26 mouse cellular contexts compared by ENCODE assay signal in the genomic region with DNA sequence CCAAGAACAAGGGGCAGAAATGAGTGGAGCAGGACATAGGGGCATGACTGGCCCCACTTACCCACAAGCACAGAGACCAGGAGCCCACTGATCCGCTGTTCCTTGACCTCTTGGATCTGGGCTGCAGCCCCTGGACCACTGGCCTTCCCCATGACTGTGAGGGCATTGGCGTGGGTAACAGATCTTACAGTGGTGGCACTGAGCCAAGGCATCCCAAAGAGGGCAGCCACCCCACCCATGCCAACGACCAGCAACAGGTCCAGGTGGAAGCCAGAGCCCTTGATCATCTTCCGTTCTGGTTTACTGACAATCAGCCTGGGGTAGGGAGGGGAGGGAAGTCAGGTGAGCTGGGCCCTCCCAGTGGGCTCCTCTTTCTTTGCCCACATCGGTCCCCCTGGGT. TPM values are rescaled to one million over a fixed set of nuclear protein-coding genes. Genes with fewer than 3 reads are reported as not detected.
DNase-seq lines count a peak whose midpoint lies in the region; ATAC-seq and TF ChIP-seq lines count a peak whose summit lies in the region.
"Had no signal": no experiment of that assay in that cellular context is flagged by ENCODE, and none has a peak within 500 bp of the region (broad histone marks: within the 10 kb centered on the region; RNA-seq: fewer than 3 reads in every experiment).

No protein-coding gene starts in this region.

- ATAC-seq in forebrain, embryonic 11.5 days (replicated peaks; ENCODE audit: low FRiP score), result no peak
- no peak for ATAC-seq in forebrain, embryonic 14.5 days
- ATAC-seq in lung, embryonic 15.5 days (ENCODE audit: borderline replicate concordance, extremely low read depth, low FRiP score, low TSS enrichment), result 0 out of 2 replicates have a peak, but pooled peaks have one; percentile 30
- ATAC-seq: forebrain, embryonic 16.5 days; intestine, embryonic 16.5 days; midbrain, embryonic 13.5 days had no signal

- H3K9ac ChIP-seq in forebrain, embryonic 11.5 days (ENCODE audit: low read length), result no peak overlapping the region
- H3K9ac ChIP-seq in forebrain, embryonic 14.5 days (ENCODE audit: low read length), result no peak overlapping the region
- H3K9ac ChIP-seq in lung, embryonic 15.5 days, result no peak overlapping the region
- H3K9ac ChIP-seq: embryonic facial prominence, embryonic 15.5 days; hindbrain, embryonic 13.5 days; liver, embryonic 14.5 days; midbrain, embryonic 13.5 days; neural tube, embryonic 13.5 days had no signal

- TF ChIP-seq POLR2A in lung, adult 2 months (IDR thresholded peaks at IDR 0.05; ENCODE audit: borderline replicate concordance, extremely low read depth, low read depth, low read length), result no peak

- no peak for TF ChIP-seq CTCF in lung, adult 2 months (IDR thresholded peaks at IDR 0.05; ENCODE audit: insufficient read depth, low read length)

- H3K27me3 ChIP-seq in forebrain, embryonic 11.5 days (ENCODE audit: control insufficient read depth, insufficient read depth, low read length), result no peaks in the 10 kb centered on the region
- no peaks in the 10 kb centered on the region for H3K27me3 ChIP-seq in forebrain, embryonic 14.5 days (replicated peaks; ENCODE audit: control insufficient read depth, insufficient read depth, low read length)
- peaks cover 9% of the 10 kb centered on the region; the same call in 1 of the 2 replicates for H3K27me3 ChIP-seq in lung, embryonic 15.5 days
- H3K27me3 ChIP-seq: midbrain, embryonic 13.5 days had no signal

- no peak overlapping the region for H3K4me2 ChIP-seq in forebrain, embryonic 11.5 days (ENCODE audit: low read depth, low read length, severe bottlenecking)
- H3K4me2 ChIP-seq in forebrain, embryonic 14.5 days (ENCODE audit: low read length), result no peak overlapping the region
- no peak overlapping the region for H3K4me2 ChIP-seq in lung, embryonic 15.5 days
- H3K4me2 ChIP-seq: embryonic facial prominence, embryonic 15.5 days; hindbrain, embryonic 13.5 days; midbrain, embryonic 13.5 days; neural tube, embryonic 13.5 days had no signal

- H3K4me3 ChIP-seq in forebrain, embryonic 11.5 days (ENCODE audit: low read depth, low read length), result no peak overlapping the region
- H3K4me3 ChIP-seq in forebrain, embryonic 14.5 days (ENCODE audit: low read depth, low read length), result no peak overlapping the region
- no peak overlapping the region for H3K4me3 ChIP-seq in lung, embryonic 15.5 days
- H3K4me3 ChIP-seq in lung, adult 2 months (replicated peaks; ENCODE audit: extremely low read depth, low read depth, low read length), result no peak overlapping the region
- H3K4me3 ChIP-seq: embryonic facial prominence, embryonic 10.5 days; embryonic facial prominence, embryonic 15.5 days; hindbrain, embryonic 13.5 days; midbrain, embryonic 13.5 days; neural tube, embryonic 13.5 days had no signal

- DNase-seq in cerebellum, adult 11-12 months, result peak; percentile 59
- DNase-seq in cerebellum, postnatal 36 days, result no peak
- DNase-seq in forebrain, embryonic 11.5 days (ENCODE audit: low spot score), result peak; percentile 40
- no peak for DNase-seq in forebrain, embryonic 14.5 days (ENCODE audit: low spot score)
- no peak for DNase-seq in lung, adult 2 months
- DNase-seq in urinary bladder, postnatal 10 days (ENCODE audit: low spot score), result no peak
- DNase-seq: adrenal gland, adult 8-10 months; heart, postnatal 36 days; kidney, adult 9 months; kidney, postnatal 10 days; lung, postnatal 10 days; right cerebral cortex, postnatal 4 days; thymus, adult 2 months; thymus, postnatal 36 days had no signal

- no peak overlapping the region for H3K27ac ChIP-seq in forebrain, embryonic 11.5 days (ENCODE audit: low read depth, low read length)
- H3K27ac ChIP-seq in forebrain, embryonic 14.5 days (ENCODE audit: low read depth, low read length), result no peak overlapping the region
- no peak overlapping the region for H3K27ac ChIP-seq in lung, embryonic 15.5 days
- H3K27ac ChIP-seq: embryonic facial prominence, embryonic 10.5 days; embryonic facial prominence, embryonic 15.5 days; hindbrain, embryonic 13.5 days; macrophage; midbrain, embryonic 13.5 days; neural tube, embryonic 13.5 days; stomach, postnatal 0 days had no signal

- whole genome bisulfite sequencing in forebrain, embryonic 11.5 days, result 59% methylated on average over 5 of the region's 5 CpGs
- WGBS in forebrain, embryonic 14.5 days, result 43% methylated on average over 5 of the region's 5 CpGs
- 45% methylated on average over 5 of the region's 5 CpGs for WGBS in lung, embryonic 15.5 days
- WGBS in lung, adult 2 months, result 39% methylated on average over 5 of the region's 5 CpGs

- no peaks in the 10 kb centered on the region for H3K36me3 ChIP-seq in forebrain, embryonic 11.5 days (ENCODE audit: control insufficient read depth, insufficient read depth, low read length)
- H3K36me3 ChIP-seq in forebrain, embryonic 14.5 days (ENCODE audit: control insufficient read depth, insufficient read depth, low read length), result no peaks in the 10 kb centered on the region
- H3K36me3 ChIP-seq in lung, embryonic 15.5 days, result no peaks in the 10 kb centered on the region
- H3K36me3 ChIP-seq: embryonic facial prominence, embryonic 10.5 days; embryonic facial prominence, embryonic 15.5 days; G1E; hindbrain, embryonic 13.5 days; midbrain, embryonic 13.5 days; neural tube, embryonic 13.5 days had no signal

- H3K9me3 ChIP-seq in forebrain, embryonic 11.5 days (ENCODE audit: control insufficient read depth, low read length), result no peaks in the 10 kb centered on the region
- H3K9me3 ChIP-seq in forebrain, embryonic 14.5 days (replicated peaks; ENCODE audit: control insufficient read depth, low read length), result no peaks in the 10 kb centered on the region
- H3K9me3 ChIP-seq in lung, embryonic 15.5 days, result no peaks in the 10 kb centered on the region
- H3K9me3 ChIP-seq: embryonic facial prominence, embryonic 10.5 days; embryonic facial prominence, embryonic 15.5 days; G1E; hindbrain, embryonic 13.5 days; midbrain, embryonic 13.5 days; neural tube, embryonic 13.5 days had no signal

- no peaks in the 10 kb centered on the region for H3K4me1 ChIP-seq in forebrain, embryonic 11.5 days (replicated peaks; ENCODE audit: control insufficient read depth, insufficient read depth, low read length)
- no peaks in the 10 kb centered on the region for H3K4me1 ChIP-seq in forebrain, embryonic 14.5 days (ENCODE audit: control insufficient read depth, insufficient read depth, low read length)
- H3K4me1 ChIP-seq in lung, embryonic 15.5 days, result no peaks in the 10 kb centered on the region
- no peaks in the 10 kb centered on the region for H3K4me1 ChIP-seq in lung, adult 2 months (ENCODE audit: control insufficient read depth, insufficient read depth, low read length)
- H3K4me1 ChIP-seq: embryonic facial prominence, embryonic 10.5 days; embryonic facial prominence, embryonic 15.5 days; hindbrain, embryonic 13.5 days; midbrain, embryonic 13.5 days; neural tube, embryonic 13.5 days had no signal

RNA-seq across cellular contexts. Expression of a gene that starts 13.6 kb away (rescaled TPM):
- 33.8 and 36.8 TPM in 2 replicates for polyA plus RNA-seq in forebrain, embryonic 11.5 days (2014; fragmentation: Nextera tagmentation; extraction: Ambion mirVana)
- 1.8 and 2.1 TPM in 2 replicates for polyA plus RNA-seq in forebrain, embryonic 14.5 days (2014; fragmentation: Nextera tagmentation; extraction: Ambion mirVana)
- 10.1 and 14.0 TPM in 2 replicates for polyA plus RNA-seq in lung, embryonic 15.5 days (2015; fragmentation: Nextera tagmentation; extraction: Ambion mirVana)
- 1.1 and 1.2 TPM in 2 replicates for polyA plus RNA-seq in lung, adult 2 months (2012; rRNA removed)
- polyA plus RNA-seq: macrophage had no signal

RNA-seq across cellular contexts. Expression of a gene that starts 32.8 kb away (rescaled TPM):
- 109 and 111 TPM in 2 replicates for polyA plus RNA-seq in forebrain, embryonic 11.5 days (2014; fragmentation: Nextera tagmentation; extraction: Ambion mirVana)
- 74.5 and 91.0 TPM in 2 replicates for polyA plus RNA-seq in forebrain, embryonic 14.5 days (2014; fragmentation: Nextera tagmentation; extraction: Ambion mirVana)
- 83.5 and 86.1 TPM in 2 replicates for polyA plus RNA-seq in lung, embryonic 15.5 days (2015; fragmentation: Nextera tagmentation; extraction: Ambion mirVana)
- 23.9 and 27.7 TPM in 2 replicates for polyA plus RNA-seq in lung, adult 2 months (2012; rRNA removed)

RNA-seq across cellular contexts. Expression of a gene that starts 40.8 kb away (rescaled TPM):
- polyA plus RNA-seq in forebrain, embryonic 11.5 days (2014; fragmentation: Nextera tagmentation; extraction: Ambion mirVana), result 33.1 and 35.4 TPM in 2 replicates
- 115 and 125 TPM in 2 replicates for polyA plus RNA-seq in forebrain, embryonic 14.5 days (2014; fragmentation: Nextera tagmentation; extraction: Ambion mirVana)
- 1.6 and 2.0 TPM in 2 replicates for polyA plus RNA-seq in lung, embryonic 15.5 days (2015; fragmentation: Nextera tagmentation; extraction: Ambion mirVana)
- polyA plus RNA-seq in lung, adult 2 months (2012; rRNA removed), result 1.9 and 2.8 TPM in 2 replicates
- polyA plus RNA-seq: G1E had no signal

RNA-seq across cellular contexts. Expression of a gene that starts 55.4 kb away (rescaled TPM):
- polyA plus RNA-seq in forebrain, embryonic 11.5 days (2014; fragmentation: Nextera tagmentation; extraction: Ambion mirVana), result 196 and 214 TPM in 2 replicates
- polyA plus RNA-seq in forebrain, embryonic 14.5 days (2014; fragmentation: Nextera tagmentation; extraction: Ambion mirVana), result 145 and 149 TPM in 2 replicates
- 240 and 247 TPM in 2 replicates for polyA plus RNA-seq in lung, embryonic 15.5 days (2015; fragmentation: Nextera tagmentation; extraction: Ambion mirVana)
- 258 and 290 TPM in 2 replicates for polyA plus RNA-seq in lung, adult 2 months (2012; rRNA removed)

RNA-seq across cellular contexts. Expression of a gene that starts 55.9 kb away (rescaled TPM):
- polyA plus RNA-seq in forebrain, embryonic 11.5 days (2014; fragmentation: Nextera tagmentation; extraction: Ambion mirVana), result 20.8 and 21.7 TPM in 2 replicates
- 25.2 and 28.7 TPM in 2 replicates for polyA plus RNA-seq in forebrain, embryonic 14.5 days (2014; fragmentation: Nextera tagmentation; extraction: Ambion mirVana)
- 13.3 and 13.6 TPM in 2 replicates for polyA plus RNA-seq in lung, embryonic 15.5 days (2015; fragmentation: Nextera tagmentation; extraction: Ambion mirVana)
- 33.1 and 38.8 TPM in 2 replicates for polyA plus RNA-seq in lung, adult 2 months (2012; rRNA removed)

Comparison
In these comparisons a context has a peak if more than half of its experiments do, and no peak if none do; other contexts are left out.
1. DNase-seq: peak in cerebellum, adult 11-12 months (single experiment) and forebrain, embryonic 11.5 days (single experiment); none in cerebellum, postnatal 36 days (0 of 2), forebrain, embryonic 14.5 days (single experiment), lung, adult 2 months (single experiment) and urinary bladder, postnatal 10 days (single experiment).